Comparison of ENCODE assay signal across 25 mouse cellular contexts in the genomic region with DNA sequence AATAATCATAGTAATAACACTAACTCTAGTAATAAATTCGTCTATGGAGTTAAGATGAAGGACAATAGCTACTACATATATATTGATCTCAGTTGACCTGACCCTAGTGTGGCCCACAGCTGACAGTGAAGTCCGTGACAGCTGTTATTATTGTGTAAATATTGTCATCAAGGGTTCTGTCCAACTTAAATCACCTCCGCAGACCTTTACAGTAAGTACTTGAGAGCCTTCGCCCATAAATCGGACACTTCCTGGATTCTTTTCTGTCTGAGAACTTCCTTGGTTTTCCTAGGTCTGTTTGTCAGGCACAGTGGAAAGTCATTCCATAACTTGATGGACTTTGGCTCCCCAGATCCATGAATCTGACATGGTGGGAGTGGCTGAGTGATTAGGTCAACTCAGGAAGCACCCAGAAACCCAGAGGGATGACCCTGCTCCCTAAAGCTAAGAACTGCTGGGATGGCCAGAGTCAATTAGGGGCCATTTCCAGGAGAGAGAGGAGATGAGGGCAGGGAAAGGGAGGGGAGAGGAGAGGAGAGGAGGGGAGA. TPM values are rescaled to one million over a fixed set of nuclear protein-coding genes. Genes with fewer than 3 reads are reported as not detected.
"Had no signal": no experiment of that assay in that cellular context is flagged by ENCODE, and none has a peak within 500 bp of the region (broad histone marks: within the 10 kb centered on the region; RNA-seq: fewer than 3 reads in every experiment).

No protein-coding gene starts in this region.

- H3K9me3 ChIP-seq: heart, embryonic 13.5 days; heart, embryonic 15.5 days; hindbrain, embryonic 13.5 days; hindbrain, embryonic 15.5 days; limb, embryonic 13.5 days; limb, embryonic 15.5 days; liver, embryonic 12.5 days had no signal

- H3K27me3 ChIP-seq: hindbrain, embryonic 15.5 days had no signal

- H3K27ac ChIP-seq: gastrocnemius, adult 2 months; heart, adult 2 months; heart, embryonic 13.5 days; heart, embryonic 15.5 days; hindbrain, embryonic 13.5 days; hindbrain, embryonic 15.5 days; hindbrain, postnatal 0 days; limb, embryonic 13.5 days; limb, embryonic 15.5 days; liver, embryonic 12.5 days; liver, embryonic 14.5 days had no signal

- H3K9ac ChIP-seq: heart, embryonic 13.5 days; heart, embryonic 15.5 days; hindbrain, embryonic 13.5 days; hindbrain, embryonic 15.5 days; limb, embryonic 13.5 days; limb, embryonic 15.5 days; liver, embryonic 12.5 days; liver, embryonic 14.5 days had no signal

- DNase-seq: gastrocnemius, adult 2 months; gastrocnemius, postnatal 10 days; gastrocnemius, postnatal 36 days; heart, adult 11 months; heart, adult 2 months; heart, postnatal 14 days; heart, postnatal 36 days; kidney, adult 18-20 months; kidney, adult 8-10 months; kidney, postnatal 10 days; kidney, postnatal 25 days; kidney, postnatal 4 days; layer of hippocampus, adult 9-11 months; layer of hippocampus, postnatal 36 days; left cerebral cortex, postnatal 4 days had no signal

- ATAC-seq: hindbrain, postnatal 0 days; liver, embryonic 12.5 days had no signal

- H3K36me3 ChIP-seq: heart, embryonic 13.5 days; heart, embryonic 15.5 days; limb, embryonic 13.5 days; limb, embryonic 15.5 days; liver, embryonic 12.5 days had no signal

- H3K4me1 ChIP-seq: heart, embryonic 13.5 days; heart, embryonic 15.5 days; liver, embryonic 12.5 days had no signal

- H3K4me3 ChIP-seq: gastrocnemius, adult 2 months; heart, adult 2 months; heart, embryonic 13.5 days; heart, embryonic 15.5 days; hindbrain, embryonic 13.5 days; hindbrain, embryonic 15.5 days; limb, embryonic 13.5 days; limb, embryonic 15.5 days; liver, embryonic 12.5 days had no signal

- H3K4me2 ChIP-seq: heart, embryonic 11.5 days; heart, embryonic 13.5 days; heart, embryonic 15.5 days; hindbrain, embryonic 13.5 days; hindbrain, embryonic 15.5 days; limb, embryonic 13.5 days; limb, embryonic 15.5 days; liver, embryonic 12.5 days had no signal

RNA-seq across cellular contexts. Expression of gene Dscaml1, which starts 17.9 kb away (rescaled TPM):
- polyA plus RNA-seq: liver, embryonic 12.5 days; liver, embryonic 14.5 days had no signal
